Mouse (Mus musculus) embryonic fibroblast, embryonic 13.5 days (primary cell): ENCODE measurements around the gene Hpcal1.

Source experiments
- CTCF ChIP-seq: IDR thresholded peaks from 2 replicates; pipeline ENCODE4 v1.5.1; 2011; ENCODE audit warnings: mild to moderate bottlenecking, control low read depth, low read length, moderate library complexity, borderline replicate concordance; ENCODE audit not compliant: insufficient read depth
- POLR2A ChIP-seq: IDR thresholded peaks from 2 replicates; pipeline ENCODE4 v1.6.1; 2011; ENCODE audit warnings: low read depth, mild to moderate bottlenecking, control low read depth, low read length, moderate library complexity

GRCm38 (mm10) chr12:17692356-17692755 lies 1.7 kb downstream of the Hpcal1 start:
- TF ChIP-seq POLR2A (no peak), CTCF (no peak)
